Mouse (Mus musculus): ENCODE results near the gene Bcr.

DNA sequence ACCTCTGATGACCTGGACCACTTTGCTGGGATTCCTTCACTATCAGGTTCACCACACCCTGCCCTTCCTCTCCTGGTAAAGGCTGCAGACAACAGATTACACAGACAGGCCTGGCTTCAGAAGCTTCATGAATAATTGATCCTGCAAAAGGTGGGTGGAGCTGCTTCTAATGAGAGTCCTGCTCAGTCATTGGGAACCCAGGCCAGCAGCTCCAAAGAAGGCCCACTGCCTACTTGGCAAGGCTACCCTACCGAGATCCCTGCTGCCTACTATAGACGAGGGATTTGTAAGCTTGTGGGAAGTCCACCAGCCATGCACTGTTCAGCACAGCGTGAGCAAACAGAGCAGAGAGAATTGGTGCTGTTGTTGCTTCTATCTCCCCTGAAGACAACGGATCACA is 4.1 kb upstream of the Bcr start:
- TF ChIP-seq EP300 (optimal IDR thresholded peaks at IDR 0.05): no peak
- TF ChIP-seq CTCF (IDR thresholded peaks at IDR 0.05; ENCODE audit: low read depth): no peak

Measured in stomach, postnatal 0 days (tissue).